ENCODE assay signal across 8 mouse cellular contexts in genomic region chr8:104395703-104396357, GRCm38 (mm10). TPM values are rescaled to one million over a fixed set of nuclear protein-coding genes. Genes with fewer than 3 reads are reported as not detected.
DNase-seq lines count a peak whose midpoint lies in the region; ATAC-seq and TF ChIP-seq lines count a peak whose summit lies in the region.

Gene Cmtm4 (minus strand): TSS chr8:104395807.

- 4% methylated on average over 36 of the region's 54 CpGs for WGBS in spleen, adult 2 months
- 3% methylated on average over 16 of the region's 54 CpGs for WGBS in intestine, embryonic 14.5 days
- 4% methylated on average over 14 of the region's 54 CpGs for WGBS in limb, embryonic 13.5 days
- 4% methylated on average over 19 of the region's 54 CpGs for WGBS in midbrain, embryonic 13.5 days

- no peak for TF ChIP-seq CTCF in spleen, adult 2 months (IDR thresholded peaks at IDR 0.05; ENCODE audit: extremely low read depth, insufficient read depth, insufficient read length, insufficient replicate concordance)

- peaks cover 10% of the 10 kb centered on the region; the same call in 1 of the 2 replicates for H3K27me3 ChIP-seq in spleen, adult 2 months (ENCODE audit: control insufficient read depth, insufficient read depth, low read length)
- H3K27me3 ChIP-seq in intestine, embryonic 14.5 days (replicated peaks; ENCODE audit: control insufficient read depth, insufficient read depth, low read length) = no peaks in the 10 kb centered on the region
- H3K27me3 ChIP-seq in limb, embryonic 13.5 days = no peaks in the 10 kb centered on the region
- H3K27me3 ChIP-seq in midbrain, embryonic 13.5 days = no peaks in the 10 kb centered on the region

- DNase-seq in spleen, adult 2 months (ENCODE audit: low read depth in 1 of 2, low spot score in 2 of 2) = peak in 1 of 2 experiments; percentile 42
- no peak for DNase-seq in spleen, postnatal 14 days (ENCODE audit: low spot score in 2 of 2)
- DNase-seq in cerebellum, adult 9-10 months = peak; percentile 59
- peak; percentile 35 to 36 for DNase-seq in gastrocnemius, postnatal 36 days
- peak; percentile 83 for DNase-seq in intestine, embryonic 14.5 days (ENCODE audit: low spot score)
- DNase-seq in thymus, postnatal 0 days (ENCODE audit: low spot score) = peak; percentile 60

- H3K27ac ChIP-seq in spleen, adult 2 months (ENCODE audit: insufficient read depth, low read length) = peak within 1 kb of the TSS; percentile 30; the same call in 1 of the 2 replicates
- peak within 1 kb of the TSS; percentile 83 for H3K27ac ChIP-seq in intestine, embryonic 14.5 days (ENCODE audit: low read depth)
- peak within 1 kb of the TSS; percentile 74 for H3K27ac ChIP-seq in limb, embryonic 13.5 days
- peak within 1 kb of the TSS; percentile 84 for H3K27ac ChIP-seq in midbrain, embryonic 13.5 days

- H3K9me3 ChIP-seq in intestine, embryonic 14.5 days (ENCODE audit: control insufficient read depth, low read length) = no peaks in the 10 kb centered on the region
- H3K9me3 ChIP-seq in limb, embryonic 13.5 days = peaks cover 7% of the 10 kb centered on the region; the same call in 1 of the 2 replicates
- H3K9me3 ChIP-seq in midbrain, embryonic 13.5 days = peaks cover 3% of the 10 kb centered on the region; the same call in 1 of the 2 replicates

- no peaks in the 10 kb centered on the region for H3K36me3 ChIP-seq in spleen, adult 2 months (ENCODE audit: control insufficient read depth, insufficient read depth, low read length)
- no peaks in the 10 kb centered on the region for H3K36me3 ChIP-seq in intestine, embryonic 14.5 days (ENCODE audit: control insufficient read depth, insufficient read depth, low read length)
- H3K36me3 ChIP-seq in limb, embryonic 13.5 days = no peaks in the 10 kb centered on the region
- no peaks in the 10 kb centered on the region for H3K36me3 ChIP-seq in midbrain, embryonic 13.5 days

- H3K4me1 ChIP-seq in spleen, adult 2 months (ENCODE audit: control insufficient read depth, insufficient read depth, insufficient read length) = peaks cover 4% of the 10 kb centered on the region; the same call in 1 of the 2 replicates
- peaks cover 16% of the 10 kb centered on the region for H3K4me1 ChIP-seq in intestine, embryonic 14.5 days (replicated peaks; ENCODE audit: control insufficient read depth, insufficient read depth, low read length)
- peaks cover 19% of the 10 kb centered on the region for H3K4me1 ChIP-seq in limb, embryonic 13.5 days
- peaks cover 21% of the 10 kb centered on the region for H3K4me1 ChIP-seq in midbrain, embryonic 13.5 days (replicated peaks)

- TF ChIP-seq POLR2A in spleen, adult 2 months (IDR thresholded peaks at IDR 0.05; ENCODE audit: low read depth, low read length) = no peak

- ATAC-seq in intestine, embryonic 14.5 days (replicated peaks; ENCODE audit: low FRiP score, low TSS enrichment, low read depth) = peak; percentile 86
- peak; percentile 79 for ATAC-seq in limb, embryonic 13.5 days (ENCODE audit: low FRiP score, low read depth)
- ATAC-seq in midbrain, embryonic 13.5 days = peak; percentile 78

- peak within 1 kb of the TSS; percentile 87 for H3K9ac ChIP-seq in intestine, embryonic 14.5 days (ENCODE audit: low read length)
- H3K9ac ChIP-seq in limb, embryonic 13.5 days = peak within 1 kb of the TSS; percentile 92
- H3K9ac ChIP-seq in midbrain, embryonic 13.5 days (replicated peaks) = peak within 1 kb of the TSS; percentile 90

- H3K4me3 ChIP-seq in spleen, adult 2 months (ENCODE audit: extremely low read depth, insufficient read depth, insufficient read length) = peak within 1 kb of the TSS; percentile 71
- H3K4me3 ChIP-seq in intestine, embryonic 14.5 days (ENCODE audit: low read depth, low read length) = peak within 1 kb of the TSS; percentile 61
- H3K4me3 ChIP-seq in limb, embryonic 13.5 days = peak within 1 kb of the TSS; percentile 90
- H3K4me3 ChIP-seq in midbrain, embryonic 13.5 days (replicated peaks) = peak within 1 kb of the TSS; percentile 76

- intact Hi-C loops in gastrocnemius, postnatal 36 days (cut with DNase I) = no loop called here

- peak within 1 kb of the TSS; percentile 64 for H3K4me2 ChIP-seq in intestine, embryonic 14.5 days (ENCODE audit: low read length)
- H3K4me2 ChIP-seq in limb, embryonic 13.5 days (replicated peaks) = peak within 1 kb of the TSS; percentile 93
- H3K4me2 ChIP-seq in midbrain, embryonic 13.5 days (replicated peaks) = peak within 1 kb of the TSS; percentile 84

RNA-seq across cellular contexts. Expression of gene Cmtm4, which starts in this region (rescaled TPM):
- 4.8 and 5.6 TPM in 2 replicates for polyA plus RNA-seq in spleen, adult 2 months (2012; rRNA removed)
- 1 to 10 TPM; 4.2 to 4.9 TPM for total RNA-seq in gastrocnemius, postnatal 36 days (2021)
- 7.0 and 7.5 TPM in 2 replicates for polyA plus RNA-seq in intestine, embryonic 14.5 days (2014; fragmentation: Nextera tagmentation; extraction: Ambion mirVana)
- 2.8 and 3.0 TPM in 2 replicates for polyA plus RNA-seq in limb, embryonic 13.5 days (2015; fragmentation: Nextera tagmentation; extraction: Ambion mirVana)
- 1.8 TPM in 2 replicates for polyA plus RNA-seq in midbrain, embryonic 13.5 days (2015; fragmentation: Nextera tagmentation; extraction: Ambion mirVana)
- polyA plus RNA-seq in thymus, postnatal 0 days (2015; fragmentation: Nextera tagmentation; extraction: Ambion mirVana) = 0.73 and 0.86 TPM in 2 replicates

Comparison
In these comparisons a context has a peak if more than half of its experiments do, and no peak if none do; other contexts are left out.
1. Peak in DNase-seq in thymus, postnatal 0 days; RNA of the gene not detected or under 1 TPM.
2. DNase-seq: peak in cerebellum, adult 9-10 months (single experiment), gastrocnemius, postnatal 36 days (2 of 2) and intestine, embryonic 14.5 days (single experiment); none in spleen, postnatal 14 days (0 of 2).
3. H3K27ac ChIP-seq: peak in every context shown above with its lines; median percentile 84 in midbrain, embryonic 13.5 days; 83 in intestine, embryonic 14.5 days; 74 in limb, embryonic 13.5 days; 30 in spleen, adult 2 months.
4. Peak in every context shown above with its lines, with median percentiles within 50 percentile points of each other: H3K4me3 ChIP-seq, ATAC-seq, H3K4me2 ChIP-seq and H3K9ac ChIP-seq.